Mouse (Mus musculus) ES-Bruce4 (cell line): ENCODE data around the gene Il4ra. TPM values are rescaled to one million over a fixed set of nuclear protein-coding genes. Genes with fewer than 3 reads are reported as not detected.

Source experiments
- H3K27ac ChIP-seq: 2 replicates; pipeline ENCODE4 v1.5.1; 2012; ENCODE audit warnings: low read length, inconsistent platforms; ENCODE audit not compliant: insufficient read depth
- H3K27me3 ChIP-seq: 2 replicates; pipeline ENCODE4 v1.6.1; 2012; ENCODE audit warnings: mild to moderate bottlenecking, low read length, inconsistent platforms; ENCODE audit not compliant: control insufficient read depth, poor library complexity, insufficient read depth, severe bottlenecking
- H3K36me3 ChIP-seq: 2 replicates; pipeline ENCODE4 v1.6.1; 2012; ENCODE audit warnings: inconsistent platforms, mild to moderate bottlenecking, low read length, moderate library complexity; ENCODE audit not compliant: control insufficient read depth, poor library complexity, insufficient read depth, severe bottlenecking
- H3K4me1 ChIP-seq: one replicate; pipeline ENCODE4 v1.8.1; 2011; ENCODE audit warnings: low read length; ENCODE audit not compliant: control insufficient read depth, insufficient read depth
- H3K4me3 ChIP-seq: 2 replicates; pipeline ENCODE4 v1.5.1; 2011; ENCODE audit warnings: low read depth, mild to moderate bottlenecking, low read length
- H3K9ac ChIP-seq: 2 replicates; pipeline ENCODE4 v1.6.1; 2012; ENCODE audit warnings: low read depth, mild to moderate bottlenecking, inconsistent platforms; ENCODE audit not compliant: poor library complexity, severe bottlenecking
- H3K9me3 ChIP-seq: replicated peaks from 2 replicates; pipeline ENCODE4 v1.6.1; 2012; ENCODE audit warnings: mild to moderate bottlenecking, low read length, inconsistent platforms; ENCODE audit not compliant: control insufficient read depth, poor library complexity, insufficient read depth, severe bottlenecking
- CTCF ChIP-seq: IDR thresholded peaks from one replicate; pipeline ENCODE4 v1.8.1; 2011; ENCODE audit warnings: low read depth, low read length
- EP300 ChIP-seq: IDR thresholded peaks from 2 replicates; pipeline ENCODE4 v1.6.1; 2011; ENCODE audit warnings: low read depth, low read length; ENCODE audit not compliant: insufficient read depth
- POLR2A ChIP-seq: IDR thresholded peaks from one replicate; pipeline ENCODE4 v1.8.1; 2011; ENCODE audit warnings: low read length; ENCODE audit not compliant: insufficient read depth
- polyA plus RNA-seq: library from polyadenylated mRNA; stranded (reverse); fragments of >200 nt; gene quantifications from 2 replicates; pipeline ENCODE4 v1.2.4, GENCODE M21; 2011; ENCODE audit warnings: low read depth; ENCODE audit not compliant: missing spikeins, insufficient read depth, insufficient read length

Gene Il4ra
- polyA plus RNA-seq, 1 experiment: 1.4 TPM

DNA sequence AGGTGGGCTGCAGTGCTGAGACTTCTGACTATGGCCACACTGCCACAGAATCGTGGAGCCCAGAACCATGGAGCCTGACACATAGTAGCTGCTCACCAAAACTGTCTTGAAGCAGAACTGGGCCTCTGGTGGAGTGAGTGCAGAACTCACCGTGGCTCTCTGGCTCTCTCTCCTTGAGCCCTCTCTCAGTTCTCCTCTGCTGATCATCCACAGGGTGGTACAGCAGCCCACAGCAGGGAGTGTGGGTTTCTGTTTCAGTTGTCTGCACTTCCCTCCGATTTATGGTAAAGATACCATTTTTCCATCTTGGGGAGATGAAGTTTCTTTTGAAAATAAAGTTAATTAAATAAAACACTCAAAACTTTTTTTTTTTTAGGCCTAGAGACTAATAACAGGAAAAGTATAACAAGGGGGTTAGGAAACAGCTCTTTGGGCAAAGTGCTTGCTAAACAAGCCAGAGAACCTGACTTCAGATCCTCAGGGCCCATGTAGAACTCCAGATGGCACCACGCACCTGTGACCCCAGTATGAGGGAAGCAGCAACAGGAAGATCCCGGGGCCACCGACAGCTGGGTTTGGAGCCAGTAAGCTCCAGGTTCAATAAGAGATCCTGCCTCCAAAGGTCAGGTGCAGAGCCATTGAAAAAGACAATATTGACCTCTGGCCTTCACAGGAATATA is 31.5 kb downstream of the Il4ra start:
- H3K36me3 ChIP-seq: no peaks in the 10 kb centered on the region
- H3K9me3 ChIP-seq: no peaks in the 10 kb centered on the region
- H3K27me3 ChIP-seq: no peaks in the 10 kb centered on the region
- TF ChIP-seq EP300 (no peak), CTCF (no peak), POLR2A (no peak)
- H3K27ac ChIP-seq: no peak overlapping the region
- no peak overlapping the region for H3K4me3 ChIP-seq
- H3K9ac ChIP-seq: no peak overlapping the region
- no peaks in the 10 kb centered on the region for H3K4me1 ChIP-seq

DNA sequence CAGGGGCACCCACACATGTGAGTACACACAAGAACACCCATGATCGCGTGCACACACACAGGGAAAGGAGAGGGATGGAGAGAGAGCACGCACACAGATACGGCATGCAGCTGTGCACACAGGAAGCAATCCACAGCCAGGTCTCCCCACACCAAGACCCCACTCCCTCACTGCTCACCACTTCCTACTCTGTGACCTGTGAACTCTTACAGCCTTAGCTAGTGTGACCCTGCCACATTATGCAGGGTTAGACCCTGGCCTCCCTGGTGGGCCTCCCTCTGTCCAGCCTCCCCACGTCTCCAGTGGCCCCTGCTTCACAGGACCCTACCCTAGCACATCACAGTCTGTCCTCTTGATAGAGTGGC is 32.1 kb downstream of the Il4ra start:
- Histone ChIP-seq H3K27me3 (no peaks in the 10 kb centered on the region), H3K36me3 (no peaks in the 10 kb centered on the region), H3K9ac (no peak overlapping the region), H3K9me3 (no peaks in the 10 kb centered on the region), H3K4me1 (no peaks in the 10 kb centered on the region), H3K27ac (no peak overlapping the region), H3K4me3 (no peak overlapping the region)
- no peak for TF ChIP-seq EP300
- no peak for TF ChIP-seq CTCF
- TF ChIP-seq POLR2A: no peak

DNA sequence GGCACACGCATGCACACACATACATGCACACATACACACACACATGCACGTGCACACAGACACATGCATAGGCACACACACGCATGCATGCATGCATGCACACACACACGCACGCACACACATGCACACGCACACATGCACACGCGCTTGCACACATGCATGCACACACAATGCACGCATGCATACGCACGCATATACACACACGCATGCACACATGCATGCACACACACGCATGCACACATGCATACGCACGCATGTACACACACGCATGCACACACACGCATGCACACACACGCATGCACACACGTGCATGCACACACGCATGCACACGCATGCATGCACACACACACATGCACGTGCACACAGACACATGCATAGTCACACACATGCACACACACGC is 34.4 kb downstream of the Il4ra start:
- Histone ChIP-seq H3K27me3 (no peaks in the 10 kb centered on the region), H3K36me3 (no peaks in the 10 kb centered on the region), H3K4me1 (no peaks in the 10 kb centered on the region), H3K27ac (no peak overlapping the region), H3K4me3 (no peak overlapping the region), H3K9me3 (no peaks in the 10 kb centered on the region), H3K9ac (no peak overlapping the region)
- TF ChIP-seq POLR2A: no peak

DNA sequence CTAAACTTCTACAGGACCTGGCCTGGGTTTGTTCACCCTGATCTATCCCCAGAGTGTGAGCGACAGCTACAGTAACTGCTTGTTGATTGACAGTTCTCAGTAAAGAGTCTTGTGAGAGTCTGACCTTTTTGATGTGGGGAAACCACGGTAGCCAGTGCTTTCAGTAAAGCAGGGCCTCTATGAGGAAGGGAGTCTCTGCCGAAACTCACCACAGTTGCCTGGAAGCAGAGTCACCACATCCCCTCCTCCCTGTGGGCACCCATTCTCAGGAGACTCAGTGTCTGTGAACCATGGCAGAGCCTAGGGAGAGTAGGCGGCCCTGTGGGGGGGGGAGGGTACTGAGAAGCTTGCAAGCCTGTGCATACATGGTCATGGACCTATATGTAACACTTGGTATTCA is 36.8 kb downstream of the Il4ra start:
- Histone ChIP-seq H3K27ac (no peak overlapping the region), H3K4me3 (no peak overlapping the region), H3K27me3 (no peaks in the 10 kb centered on the region), H3K36me3 (no peaks in the 10 kb centered on the region), H3K9me3 (no peaks in the 10 kb centered on the region), H3K9ac (no peak overlapping the region), H3K4me1 (no peaks in the 10 kb centered on the region)
- TF ChIP-seq CTCF (no peak), POLR2A (no peak), EP300 (no peak)

DNA sequence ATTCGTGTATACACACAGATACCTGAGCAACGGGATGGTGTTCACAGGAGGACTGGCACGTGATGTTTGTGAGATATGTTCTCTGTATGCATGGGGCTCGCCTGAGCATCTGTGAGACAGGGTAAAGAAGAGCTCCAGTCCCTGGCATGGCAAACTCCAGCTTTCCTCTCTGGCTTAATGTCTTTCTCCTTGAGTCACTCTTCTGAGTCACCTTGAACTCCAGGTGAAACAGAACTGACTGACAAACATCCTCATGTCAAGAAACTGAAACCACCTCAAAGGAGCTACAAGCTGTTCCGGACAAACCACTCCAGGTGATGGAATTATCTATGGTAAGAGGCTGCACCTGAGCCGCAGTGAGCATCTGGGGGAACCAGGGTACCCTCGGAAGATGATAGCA is 38.0 kb downstream of the Il4ra start:
- no peak overlapping the region for H3K27ac ChIP-seq
- no peaks in the 10 kb centered on the region for H3K9me3 ChIP-seq
- H3K27me3 ChIP-seq: no peaks in the 10 kb centered on the region
- no peak for TF ChIP-seq POLR2A
- no peak for TF ChIP-seq EP300
- no peak for TF ChIP-seq CTCF
- H3K4me3 ChIP-seq: no peak overlapping the region
- H3K4me1 ChIP-seq: no peaks in the 10 kb centered on the region
- no peaks in the 10 kb centered on the region for H3K36me3 ChIP-seq
- no peak overlapping the region for H3K9ac ChIP-seq

DNA sequence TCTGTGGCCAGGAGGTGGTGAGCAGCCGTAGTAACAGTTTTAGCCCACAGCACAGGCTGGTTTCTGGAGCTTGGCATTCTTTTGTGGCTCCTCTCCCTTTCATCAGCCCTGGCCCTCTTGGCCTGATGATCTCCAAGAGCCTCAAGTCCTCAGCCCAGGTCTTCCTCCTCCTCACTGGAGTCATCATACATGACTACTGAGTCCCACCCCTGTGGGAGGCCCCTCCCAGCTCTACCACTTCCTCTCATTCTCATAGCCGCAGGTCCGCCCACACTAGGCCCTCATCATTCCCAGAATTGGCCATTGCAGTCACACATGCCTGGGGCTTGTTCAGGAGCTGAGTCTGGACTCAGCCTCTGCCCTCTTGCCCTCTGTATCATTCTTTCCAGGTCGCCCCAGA is 41.9 kb downstream of the Il4ra start:
- Histone ChIP-seq H3K27me3 (no peaks in the 10 kb centered on the region), H3K4me3 (no peak overlapping the region), H3K9me3 (no peaks in the 10 kb centered on the region), H3K27ac (no peak overlapping the region), H3K36me3 (no peaks in the 10 kb centered on the region), H3K9ac (no peak overlapping the region), H3K4me1 (no peaks in the 10 kb centered on the region)
- TF ChIP-seq CTCF (no peak), POLR2A (no peak), EP300 (no peak)

DNA sequence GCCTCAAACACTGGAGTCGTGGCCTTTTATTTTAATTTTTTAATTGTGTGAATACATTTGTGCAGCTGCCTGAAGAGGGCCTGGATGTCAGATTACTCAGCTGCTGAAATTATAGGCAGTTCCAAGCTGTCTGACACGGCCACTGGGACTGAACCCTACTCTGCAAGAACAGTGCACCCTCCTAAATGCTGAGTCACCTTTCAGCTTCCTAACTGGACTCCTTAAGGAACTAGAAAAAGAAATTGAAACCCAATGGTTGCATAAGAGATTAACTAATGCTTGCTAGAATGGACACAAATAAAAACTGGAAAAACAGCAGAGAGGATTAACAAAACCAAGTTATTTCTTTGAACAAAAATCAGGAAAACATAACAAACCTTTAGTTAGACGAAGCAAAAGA is 44.5 kb downstream of the Il4ra start:
- H3K27ac ChIP-seq: no peak overlapping the region
- H3K9ac ChIP-seq: no peak overlapping the region
- no peaks in the 10 kb centered on the region for H3K4me1 ChIP-seq
- no peak overlapping the region for H3K4me3 ChIP-seq
- no peak for TF ChIP-seq EP300
- no peak for TF ChIP-seq POLR2A
- TF ChIP-seq CTCF: no peak
- H3K36me3 ChIP-seq: no peaks in the 10 kb centered on the region
- H3K27me3 ChIP-seq: no peaks in the 10 kb centered on the region
- H3K9me3 ChIP-seq: no peaks in the 10 kb centered on the region
